Mouse (Mus musculus) macrophage (primary cell): ENCODE results near the gene Zmym6. TPM values are rescaled to one million over a fixed set of nuclear protein-coding genes. Genes with fewer than 3 reads are reported as not detected.

ENCODE experiments used
- H3K27ac ChIP-seq: fragments of 350-480 bp; formaldehyde crosslinking; 2 replicates; pipeline ENCODE4 v1.9.0; 2021
- H3K36me3 ChIP-seq: fragments of 350-480 bp; formaldehyde crosslinking; 2 replicates; pipeline ENCODE4 v1.9.0; 2021; ENCODE audit errors: inconsistent target
- H3K4me3 ChIP-seq: fragments of 350-480 bp; formaldehyde crosslinking; 2 replicates; pipeline ENCODE4 v1.9.0; 2021; ENCODE audit errors: inconsistent target
- H3K79me2 ChIP-seq: fragments of 350-480 bp; formaldehyde crosslinking; 2 replicates; pipeline ENCODE4 v1.9.0; 2021; ENCODE audit errors: inconsistent target
- WGBS: methylation state at CpG from one replicate; pipeline ENCODE4 v1.1.7; 2026; ENCODE audit warnings: inconsistent platforms; ENCODE audit not compliant: missing documents; 5-methylcytosine and 5-hydroxymethylcytosine counted together
- polyA plus RNA-seq: library from polyadenylated mRNA; stranded (reverse); fragments of 250-400 nt; gene quantifications from 3 replicates; pipeline ENCODE4 v1.2.4, GENCODE M21; 2018; ENCODE audit warnings: inconsistent platforms
- total RNA-seq, 78 experiments: library from RNA; depleted of rRNA; stranded (reverse); fragments of 250-400 nt; gene quantifications; 1 replicate in 9 of 78; 2 replicates in 24 of 78; 3 replicates in 43 of 78; 4 replicates in 2 of 78; pipeline ENCODE4 v1.2.4; 2018; ENCODE audit warnings: inconsistent platforms in 56 of 78

Gene Zmym6
- total RNA-seq (2018; cell fraction: chromatin; rRNA removed): 100 to 1,000 TPM in 19 of 26 experiments, 10 to 100 TPM in 7; 21.9 to 212 (median 158) TPM
- total RNA-seq (2018; cell fraction: cytosol; rRNA removed): 10 to 100 TPM in 5 of 26 experiments, 1 to 10 TPM in 21; 2.1 to 12.8 (median 7.6) TPM
- 100 to 1,000 TPM in 5 of 26 experiments, 10 to 100 TPM in 21; 14.1 to 122 (median 73.5) TPM for total RNA-seq (2018; cell fraction: nucleus; rRNA removed)
- polyA plus RNA-seq: 7.1 to 12.6 TPM (median 10.1 TPM) in 3 replicates

DNA sequence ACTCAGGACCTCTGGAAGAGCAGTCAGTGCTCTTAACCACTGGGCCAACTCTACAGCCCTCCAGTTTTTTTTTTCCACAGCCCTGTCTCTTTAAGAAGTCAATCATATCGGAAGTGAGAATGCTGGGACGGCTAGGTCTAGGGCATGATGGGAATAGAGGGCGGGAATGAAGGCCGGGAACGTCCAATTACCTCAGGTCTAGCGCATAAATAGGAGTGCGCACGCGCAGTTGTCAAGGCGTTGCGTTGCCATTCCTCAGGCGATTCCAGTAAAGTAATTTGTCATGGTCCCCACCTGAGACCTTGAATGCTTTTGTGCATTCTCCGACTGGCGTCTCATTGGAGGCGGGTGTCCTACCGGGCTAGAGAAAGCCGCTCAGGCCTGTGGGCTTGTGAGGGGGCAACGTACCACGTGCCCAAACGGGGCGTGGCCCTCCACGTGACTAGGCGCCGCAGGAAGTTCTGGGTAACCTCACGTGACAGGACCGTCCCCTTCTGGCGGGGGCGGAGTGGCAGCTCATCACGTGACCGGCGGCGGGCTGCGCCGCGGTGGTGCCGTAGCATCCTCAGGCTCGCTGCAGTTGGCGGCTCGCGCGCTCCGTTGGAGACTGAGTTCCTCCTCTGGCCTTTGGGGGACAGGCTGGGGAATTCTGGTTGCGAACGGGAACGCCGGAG lies at the start of gene Zmym6:
TSS of gene Zmym6 (plus strand) at position 509 of the 674 bp plus-strand sequence.
- Histone ChIP-seq H3K79me2 (peaks cover 17% of the 10 kb centered on the region; the same call in 1 of the 2 replicates), H3K27ac (peak within 1 kb of the TSS; percentile 87)
- under 1% methylated on average over 46 of the region's 46 CpGs for WGBS

DNA sequence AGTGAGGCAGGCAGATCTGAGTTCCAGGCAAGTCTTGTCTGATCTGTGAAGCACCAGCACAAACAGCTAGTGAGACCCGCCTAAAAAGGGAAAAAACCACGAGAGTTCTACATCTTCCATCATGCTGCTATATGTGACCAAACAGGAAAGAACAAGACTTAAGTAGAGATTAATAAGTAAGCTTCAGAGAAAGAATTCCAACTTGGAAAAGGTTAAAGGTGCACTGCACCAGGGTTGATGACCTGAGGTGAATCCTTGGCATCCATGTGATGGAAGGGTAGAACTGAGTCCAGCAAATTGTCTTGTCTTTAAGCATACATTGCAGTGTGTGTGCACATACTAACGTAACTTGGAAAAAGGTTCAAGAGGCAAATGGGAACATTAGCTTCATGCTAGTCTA lies 40.0 kb upstream of the Zmym6 start:
- Histone ChIP-seq H3K27ac (no peak overlapping the region), H3K36me3 (peaks cover 65% of the 10 kb centered on the region), H3K79me2 (peaks cover 33% of the 10 kb centered on the region), H3K4me3 (no peak overlapping the region)
- WGBS: 72% methylated on average over 3 of the region's 3 CpGs

More for the DNA sequence above, at the start of gene Zmym6:
- no peaks in the 10 kb centered on the region for H3K36me3 ChIP-seq
- peak within 1 kb of the TSS; percentile 63 for H3K4me3 ChIP-seq

DNA sequence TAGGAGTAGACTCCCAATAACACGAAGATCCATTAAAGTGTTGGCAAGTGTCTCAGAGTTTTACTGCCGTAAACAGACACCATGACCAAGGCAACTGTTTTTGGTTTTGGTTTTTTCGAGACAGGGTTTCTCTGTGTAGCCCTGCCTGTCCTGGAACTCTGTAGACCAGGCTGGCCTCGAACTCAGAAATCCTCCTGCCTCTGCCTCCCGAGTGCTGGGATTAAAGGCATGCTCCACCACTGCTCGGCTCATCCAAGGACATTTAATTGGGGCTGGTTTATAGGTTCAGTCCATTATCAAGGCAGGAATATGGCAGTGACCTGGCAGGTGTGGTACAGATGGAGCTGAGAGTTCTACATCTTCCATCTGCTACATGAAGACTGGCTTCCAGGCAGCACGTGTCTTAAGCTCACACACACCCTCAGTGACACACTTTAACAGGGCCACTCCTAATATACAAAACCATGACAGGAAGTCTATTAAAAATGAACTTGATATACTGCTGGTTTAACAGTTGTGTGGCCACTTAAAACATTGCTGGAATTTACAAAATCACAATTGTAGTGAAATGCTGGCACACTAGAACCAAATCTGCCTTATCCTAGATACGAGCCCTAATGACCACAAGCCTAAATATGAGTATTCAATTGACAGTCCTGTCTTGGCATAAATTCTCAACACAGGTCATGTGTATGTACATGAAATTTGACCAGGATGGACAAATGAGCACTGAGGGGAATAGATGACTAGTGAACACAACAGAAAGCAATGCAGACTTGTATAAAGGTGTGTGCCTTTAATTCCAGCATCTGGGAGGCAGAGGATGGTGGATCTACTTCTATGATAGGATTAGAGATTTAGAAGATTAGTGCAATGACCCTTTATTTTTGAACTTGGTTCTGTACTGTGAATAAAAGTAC lies 39.0 kb upstream of the Zmym6 start:
- 93% methylated on average over 7 of the region's 8 CpGs for WGBS
- Histone ChIP-seq H3K4me3 (no peak overlapping the region), H3K79me2 (peaks cover 23% of the 10 kb centered on the region), H3K27ac (no peak overlapping the region), H3K36me3 (peaks cover 56% of the 10 kb centered on the region)

DNA sequence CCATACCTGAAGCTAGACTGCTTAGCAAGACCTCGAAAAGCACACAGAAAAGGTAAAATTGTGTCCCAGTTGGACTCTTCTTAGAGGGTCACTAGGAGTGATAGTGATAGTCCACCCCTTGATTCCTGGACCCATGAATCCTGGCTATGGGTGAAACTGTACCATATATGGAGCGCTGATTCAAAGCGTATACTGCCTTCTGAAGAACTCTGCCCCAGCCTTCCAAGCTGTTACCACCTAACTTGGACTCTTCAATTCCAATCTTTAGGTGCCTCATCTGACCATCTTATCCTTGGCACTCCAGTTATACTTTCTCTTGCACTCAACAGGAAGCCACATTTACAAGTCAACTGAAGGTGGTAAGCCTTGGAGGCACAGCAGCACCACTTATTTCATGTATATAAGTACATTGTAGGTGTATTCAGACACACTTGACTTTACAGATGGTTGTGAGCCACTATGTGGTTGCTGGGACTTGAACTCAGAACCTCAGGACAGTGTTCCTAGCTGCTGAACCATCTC lies 38.3 kb upstream of the Zmym6 start:
- Histone ChIP-seq H3K79me2 (peaks cover 15% of the 10 kb centered on the region), H3K36me3 (peaks cover 49% of the 10 kb centered on the region), H3K4me3 (no peak overlapping the region), H3K27ac (no peak overlapping the region)
- WGBS: 90% methylated on average over 3 of the region's 3 CpGs

DNA sequence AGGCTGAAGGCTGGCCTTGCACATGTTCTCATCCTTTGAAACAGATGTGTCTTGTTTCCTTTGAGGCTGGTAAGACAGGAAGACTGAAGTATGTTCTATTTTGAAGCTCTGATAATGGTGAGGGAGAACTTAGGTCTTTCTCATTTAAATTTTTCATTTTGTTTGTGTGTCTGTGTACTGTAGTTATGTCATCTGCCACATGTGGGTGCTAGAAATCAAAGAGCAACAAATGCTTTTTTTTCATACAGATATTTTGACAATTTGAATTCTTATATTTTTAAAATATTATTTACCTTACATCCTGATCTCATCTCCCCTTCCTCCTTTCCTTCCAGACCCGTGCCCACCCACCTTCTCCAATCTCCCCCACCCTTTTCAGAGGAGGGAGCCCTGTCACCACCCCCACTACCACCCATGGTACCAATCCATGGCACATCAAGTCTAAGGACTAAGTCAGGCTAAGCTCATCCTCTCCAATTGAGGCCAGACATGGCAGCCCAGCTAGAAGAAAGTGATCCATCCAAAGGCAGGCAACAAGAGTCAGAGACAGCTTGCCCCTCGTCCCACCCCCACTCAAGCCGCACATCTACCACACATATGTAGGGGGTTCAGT lies 37.2 kb upstream of the Zmym6 start:
- Histone ChIP-seq H3K27ac (no peak overlapping the region), H3K36me3 (peaks cover 38% of the 10 kb centered on the region), H3K4me3 (no peak overlapping the region), H3K79me2 (peaks cover 4% of the 10 kb centered on the region; the same call in 1 of the 2 replicates)
- WGBS: 96% methylated on average over 2 of the region's 3 CpGs

DNA sequence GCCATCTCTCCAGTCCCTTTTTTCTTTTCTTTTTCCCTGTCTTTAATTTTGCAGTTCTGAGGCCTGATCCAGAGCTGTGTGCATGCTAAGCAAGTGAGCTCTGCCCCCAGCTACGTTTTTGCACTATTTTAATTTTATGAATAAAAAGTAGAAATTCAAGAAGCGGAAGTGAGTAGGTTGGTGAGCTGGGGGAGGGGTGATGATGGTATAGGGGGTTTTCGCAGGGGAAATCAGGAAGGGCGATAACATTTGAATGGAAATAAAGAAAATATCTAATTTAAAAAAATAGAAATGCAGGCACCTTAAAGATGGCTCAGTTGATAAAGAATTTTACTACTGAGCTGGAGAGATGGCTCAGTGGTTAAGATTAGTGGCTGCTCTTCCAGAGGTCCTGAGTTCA lies 33.6 kb upstream of the Zmym6 start:
- H3K79me2 ChIP-seq: no peaks in the 10 kb centered on the region
- H3K4me3 ChIP-seq: no peak overlapping the region
- WGBS: 56% methylated on average over 3 of the region's 4 CpGs
- peaks cover 5% of the 10 kb centered on the region; the same call in 1 of the 2 replicates for H3K36me3 ChIP-seq
- H3K27ac ChIP-seq: no peak overlapping the region

DNA sequence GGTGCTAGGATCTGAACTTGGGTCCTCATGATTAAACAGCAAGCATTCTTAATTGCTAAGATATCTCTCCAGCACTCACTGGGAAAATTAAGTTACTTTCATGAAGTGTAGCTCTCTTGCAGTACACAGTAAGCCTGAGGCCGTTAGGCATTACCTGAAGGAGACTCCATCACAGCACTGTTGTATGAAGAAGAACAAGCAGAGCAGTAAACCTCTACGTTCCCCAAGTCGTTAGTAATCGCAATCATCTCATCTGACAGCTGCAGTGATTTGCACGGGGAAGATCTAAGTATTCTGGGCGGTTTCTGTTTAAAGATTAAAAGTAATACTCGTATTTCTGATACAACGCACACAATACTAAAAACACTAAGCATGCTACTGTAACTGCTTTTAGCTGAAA lies 26.1 kb upstream of the Zmym6 start:
- Histone ChIP-seq H3K4me3 (no peak overlapping the region), H3K79me2 (no peaks in the 10 kb centered on the region), H3K27ac (no peak overlapping the region), H3K36me3 (peaks cover 19% of the 10 kb centered on the region)
- WGBS: 97% methylated on average over 8 of the region's 8 CpGs

DNA sequence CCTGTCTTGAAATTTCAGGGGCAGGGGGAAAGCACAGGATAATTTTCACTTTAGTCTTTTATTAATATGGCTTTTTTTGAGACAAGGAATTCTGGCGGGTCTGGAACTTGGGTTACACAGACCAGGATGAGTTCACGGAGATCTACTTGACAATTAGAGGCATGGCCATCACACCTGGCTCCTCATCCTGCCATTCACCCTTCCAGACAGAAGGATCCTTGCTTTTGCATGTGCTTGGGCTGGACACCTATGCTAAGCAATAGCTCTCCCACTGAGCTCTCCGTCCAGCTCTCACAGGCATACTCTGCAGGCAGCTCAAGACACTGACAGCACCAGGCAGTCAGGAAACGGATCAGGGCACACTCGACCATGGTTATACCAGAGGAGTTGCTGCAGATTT lies 24.1 kb upstream of the Zmym6 start:
- Histone ChIP-seq H3K79me2 (peaks cover 13% of the 10 kb centered on the region; the same call in 1 of the 2 replicates), H3K27ac (no peak overlapping the region), H3K4me3 (no peak overlapping the region), H3K36me3 (peaks cover 19% of the 10 kb centered on the region)
- WGBS: 97% methylated on average over 5 of the region's 5 CpGs

DNA sequence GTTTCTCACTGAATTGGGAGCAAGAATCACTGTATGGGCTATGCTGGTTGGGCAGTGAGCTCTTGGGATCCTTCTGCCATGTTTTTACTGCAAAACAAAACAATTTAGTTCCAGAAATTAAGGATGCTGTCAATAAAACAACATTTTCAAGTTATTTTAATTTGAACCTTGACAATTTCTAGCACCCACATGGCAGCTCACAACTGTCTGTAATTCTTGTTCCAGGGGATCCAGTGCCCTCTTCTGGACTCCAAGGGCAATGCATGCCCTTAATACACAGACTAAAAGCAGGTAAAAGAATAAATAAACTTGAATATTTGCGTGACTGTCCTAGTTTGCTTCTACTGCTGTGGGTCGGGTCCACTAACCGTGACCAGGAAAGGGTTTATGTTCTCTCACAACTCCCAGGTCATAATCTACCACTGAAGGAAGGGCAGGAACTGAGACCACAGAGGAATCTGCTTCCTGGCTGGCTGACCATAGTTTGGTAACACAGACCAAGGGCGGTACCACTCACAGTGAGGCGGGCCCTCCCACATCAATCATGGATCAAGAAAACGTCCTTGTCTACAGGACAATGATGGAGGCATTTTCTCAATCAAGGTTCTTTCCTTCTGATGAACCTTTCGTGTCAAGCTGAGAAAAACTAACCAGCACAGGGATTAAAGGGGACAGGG lies 22.5 kb upstream of the Zmym6 start:
- WGBS: 74% methylated on average over 7 of the region's 7 CpGs
- Histone ChIP-seq H3K4me3 (no peak overlapping the region), H3K36me3 (peaks cover 8% of the 10 kb centered on the region), H3K27ac (no peak overlapping the region), H3K79me2 (peaks cover 29% of the 10 kb centered on the region)

DNA sequence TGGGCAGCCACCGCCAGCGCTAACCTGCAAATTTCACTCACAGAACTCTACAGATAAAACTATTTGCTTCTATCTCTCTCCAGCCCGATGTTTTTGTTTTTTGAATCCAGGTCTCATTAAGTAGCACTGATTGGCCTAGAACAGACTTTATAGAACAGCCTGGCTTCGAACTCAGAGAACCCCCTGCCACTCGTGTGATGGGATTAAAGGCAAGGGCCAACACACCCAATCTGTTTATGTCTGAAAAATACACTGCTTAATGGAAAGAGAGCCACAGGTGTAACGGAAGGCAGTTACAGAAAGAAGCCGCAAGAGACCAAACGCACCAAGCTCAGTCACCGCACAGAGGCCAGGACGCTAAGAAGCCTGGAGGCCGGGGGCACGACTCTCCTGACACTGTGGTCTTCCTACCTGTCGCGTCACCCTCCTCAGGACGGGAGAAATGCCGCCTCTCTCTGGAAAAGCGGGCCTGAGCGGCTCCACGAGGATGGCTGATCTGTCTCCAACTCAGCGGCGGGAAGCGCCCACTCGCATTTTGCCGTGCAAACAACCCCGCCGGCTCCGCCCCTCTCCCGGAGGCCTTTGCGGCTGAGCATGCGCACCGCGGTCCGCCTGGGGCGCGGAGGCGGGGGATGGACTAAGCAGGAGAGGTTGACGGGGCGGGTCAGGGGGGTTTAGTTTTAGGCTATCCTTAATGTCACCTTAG lies 16.4 kb upstream of the Zmym6 start, which contains the start of gene Zmym1:
TSS of gene Zmym1 (minus strand) at position 568 of the 706 bp plus-strand sequence.
- H3K36me3 ChIP-seq: no peaks in the 10 kb centered on the region; the same call in 1 of the 2 replicates
- H3K27ac ChIP-seq: peak within 1 kb of the TSS; percentile 42
- peaks cover 41% of the 10 kb centered on the region for H3K79me2 ChIP-seq
- WGBS: 1% methylated on average over 38 of the region's 38 CpGs
- peak within 1 kb of the TSS; percentile 95 for H3K4me3 ChIP-seq

DNA sequence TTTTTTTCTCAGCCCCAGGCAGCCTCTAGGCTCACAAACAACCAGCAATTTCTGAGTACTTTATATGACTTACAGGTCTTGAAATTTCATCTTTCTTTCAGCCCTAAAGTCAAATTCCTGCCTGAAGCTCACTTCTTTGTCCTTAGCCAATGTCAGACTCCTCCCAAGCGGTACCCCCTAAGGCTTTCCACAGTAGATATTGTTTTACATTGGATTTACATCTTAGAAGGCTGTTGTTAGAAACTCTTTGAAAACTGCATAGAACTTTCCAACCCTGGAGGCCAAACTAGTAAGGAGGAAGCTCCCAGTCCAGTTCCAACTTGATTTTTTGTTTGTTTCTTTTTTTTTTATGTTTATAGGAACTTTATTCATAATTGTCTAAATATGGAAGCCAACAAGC lies 13.1 kb upstream of the Zmym6 start:
- Histone ChIP-seq H3K4me3 (no peak overlapping the region), H3K27ac (no peak overlapping the region), H3K36me3 (no peaks in the 10 kb centered on the region), H3K79me2 (peaks cover 18% of the 10 kb centered on the region)
- 100% methylated on average over 1 of the region's 1 CpGs for WGBS

DNA sequence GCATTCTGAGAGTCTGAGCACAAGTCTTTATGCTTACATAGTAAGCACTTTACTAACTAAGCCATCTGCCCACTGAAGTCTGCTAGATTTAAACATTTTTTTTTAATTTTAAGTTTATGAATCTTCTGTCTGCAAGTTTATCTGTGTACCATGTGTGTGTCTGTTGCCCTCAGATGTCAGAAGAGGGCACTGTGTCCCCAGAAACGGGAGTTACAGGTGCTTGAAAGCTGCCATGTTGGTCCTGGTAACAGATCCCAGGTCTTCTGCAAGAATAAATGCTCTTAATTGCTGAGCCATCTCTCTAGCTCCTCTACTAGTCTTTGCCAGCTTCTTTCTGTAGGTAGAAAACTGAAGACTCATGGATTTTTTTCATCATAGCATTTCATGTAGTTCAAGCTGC lies 2.3 kb upstream of the Zmym6 start:
- 94% methylated on average over 1 of the region's 1 CpGs for WGBS
- Histone ChIP-seq H3K36me3 (no peaks in the 10 kb centered on the region), H3K4me3 (no peak overlapping the region), H3K79me2 (peaks cover 17% of the 10 kb centered on the region; the same call in 1 of the 2 replicates), H3K27ac (no peak overlapping the region)

DNA sequence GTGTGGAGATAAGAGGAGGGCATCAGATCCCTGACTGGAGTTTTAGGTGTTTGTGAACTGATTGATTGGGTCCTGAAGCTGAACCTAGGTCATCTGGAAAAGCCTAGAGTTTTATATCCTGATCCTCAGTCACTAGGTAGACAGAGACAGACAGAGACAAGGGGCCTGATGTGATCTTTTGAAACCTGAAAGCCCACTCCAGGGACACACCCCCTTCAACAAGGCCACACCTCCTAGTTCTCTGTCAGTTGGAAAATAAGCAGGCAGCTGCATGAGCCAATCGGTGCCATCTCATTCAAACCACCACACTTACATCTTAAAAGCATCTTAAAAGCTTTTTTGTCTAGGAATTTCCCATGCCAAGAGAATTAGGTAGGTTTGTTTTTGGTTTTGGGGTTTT lies 3.6 kb downstream of the Zmym6 start:
- 71% methylated on average over 1 of the region's 1 CpGs for WGBS
- no peak overlapping the region for H3K27ac ChIP-seq
- no peaks in the 10 kb centered on the region for H3K36me3 ChIP-seq
- H3K79me2 ChIP-seq: peaks cover 17% of the 10 kb centered on the region; the same call in 1 of the 2 replicates
- H3K4me3 ChIP-seq: no peak overlapping the region
